Mouse (Mus musculus): ENCODE results near the gene Ddah1.

Gene Ddah1

DNA sequence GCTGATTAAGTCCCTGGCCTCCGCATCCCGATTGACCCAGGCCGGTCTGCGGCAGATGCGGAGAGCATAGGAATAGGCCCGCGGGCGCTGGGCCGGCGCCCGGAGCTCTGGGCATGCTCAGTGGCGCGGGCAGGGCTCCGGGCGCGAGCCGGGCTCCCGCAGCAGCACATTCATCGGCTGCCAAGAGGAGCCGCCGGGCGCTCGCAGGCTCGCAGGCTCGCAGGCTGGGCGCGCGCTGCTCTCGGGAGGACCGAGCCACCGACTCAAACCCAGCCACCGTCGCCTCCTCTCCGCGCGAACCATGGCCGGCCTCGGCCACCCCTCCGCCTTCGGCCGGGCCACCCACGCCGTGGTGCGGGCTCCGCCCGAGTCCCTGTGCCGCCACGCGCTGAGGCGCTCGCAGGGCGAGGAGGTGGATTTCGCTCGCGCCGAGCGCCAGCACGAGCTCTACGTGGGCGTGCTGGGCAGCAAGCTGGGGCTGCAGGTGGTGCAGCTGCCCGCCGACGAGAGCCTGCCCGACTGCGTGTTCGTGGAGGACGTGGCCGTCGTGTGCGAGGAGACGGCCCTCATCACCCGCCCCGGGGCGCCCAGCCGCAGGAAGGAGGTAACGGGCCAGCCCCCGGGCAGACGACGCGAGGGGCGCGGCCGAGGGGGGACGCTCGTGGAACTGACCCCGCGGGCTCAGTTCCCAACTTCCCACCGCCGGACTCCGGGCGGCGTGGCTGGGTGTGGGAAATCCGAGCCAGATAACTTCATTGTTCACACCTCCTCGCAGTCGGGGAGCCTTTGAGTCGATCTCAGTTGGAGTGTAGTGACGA lies at the start of gene Ddah1:
TSS of gene Ddah1 (plus strand) at position 115 of the 818 bp plus-strand sequence.
- DNase-seq (ENCODE audit: low spot score), result no peak

DNA sequence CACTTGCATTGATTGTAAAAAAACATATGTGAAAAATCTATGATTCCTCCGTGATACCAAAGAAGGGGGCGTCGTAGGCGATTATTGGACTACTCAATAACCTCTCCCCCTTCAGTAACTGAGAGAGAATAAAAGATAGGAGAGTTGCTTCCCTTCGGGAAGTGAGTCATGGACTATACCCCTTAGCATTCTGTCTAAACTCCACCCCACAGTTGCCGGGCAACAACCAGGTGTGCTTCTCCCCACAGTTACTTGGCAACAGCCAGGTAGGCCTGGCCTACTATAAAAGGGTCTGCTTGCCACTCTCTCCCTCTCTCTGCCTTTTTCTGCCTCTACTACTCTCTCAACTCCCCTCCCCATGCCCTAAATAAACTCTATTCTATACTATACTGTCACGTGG lies 42.6 kb upstream of the Ddah1 start:
- DNase-seq (ENCODE audit: low spot score), result no peak

DNA sequence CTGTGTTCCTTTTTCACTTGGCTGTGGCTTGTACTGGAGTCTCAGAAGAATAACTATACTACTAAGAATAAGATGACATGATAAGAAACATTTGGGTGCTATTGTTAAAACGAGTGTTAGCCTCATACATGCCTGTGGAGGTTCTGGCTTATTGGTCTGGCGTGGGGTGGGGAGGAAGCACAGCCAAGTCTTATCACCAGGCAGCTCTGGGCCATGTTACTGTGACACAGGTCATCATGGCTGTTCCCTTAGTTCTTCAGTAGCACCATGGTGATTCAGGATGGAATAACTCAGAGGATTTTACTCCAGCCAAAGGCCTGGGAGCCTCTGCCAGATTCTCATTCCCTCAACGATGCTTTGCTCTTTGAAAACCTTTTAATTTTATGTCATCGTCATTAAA lies 38.8 kb upstream of the Ddah1 start:
- no peak for DNase-seq (ENCODE audit: low spot score)

DNA sequence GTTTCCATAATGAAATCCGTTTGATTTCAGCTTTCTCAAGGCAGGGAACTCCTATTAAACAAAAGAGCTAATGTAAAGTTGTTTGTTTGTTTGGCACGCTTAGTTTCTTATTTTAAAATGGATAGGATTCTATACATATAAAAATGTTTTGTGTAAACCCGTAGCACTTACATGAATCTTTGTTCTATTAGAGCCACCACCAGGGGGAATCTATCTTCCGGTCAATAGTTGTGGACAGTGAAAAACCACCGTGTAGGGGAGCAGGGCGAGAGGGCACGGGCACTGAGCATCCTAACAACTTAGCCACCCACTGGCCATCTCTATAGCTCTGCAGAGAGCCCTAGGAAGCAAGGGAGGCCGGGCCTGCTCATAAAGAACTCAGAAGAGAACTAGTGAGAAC lies 33.4 kb upstream of the Ddah1 start:
- DNase-seq (ENCODE audit: low spot score), result no peak

DNA sequence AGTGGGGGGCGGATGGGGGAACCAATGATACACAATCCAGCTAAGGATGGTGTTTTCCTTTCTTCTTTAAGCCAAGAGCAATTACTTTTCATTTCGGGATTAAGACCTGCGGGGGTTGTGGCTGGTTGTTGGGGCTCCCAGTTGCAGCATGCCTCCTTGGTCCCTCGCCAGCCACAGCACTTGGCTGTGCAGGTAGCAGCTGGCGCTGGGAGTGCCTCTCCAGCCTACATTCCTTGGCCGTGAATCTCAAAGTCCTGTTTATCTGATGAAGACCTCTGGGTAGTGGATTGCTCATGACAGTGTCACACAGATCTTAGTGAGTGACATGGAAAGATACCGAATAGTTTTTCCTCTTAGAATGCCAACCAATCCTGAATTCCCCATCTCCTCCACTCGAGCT lies 30.1 kb upstream of the Ddah1 start:
- DNase-seq (ENCODE audit: low spot score), result no peak

DNA sequence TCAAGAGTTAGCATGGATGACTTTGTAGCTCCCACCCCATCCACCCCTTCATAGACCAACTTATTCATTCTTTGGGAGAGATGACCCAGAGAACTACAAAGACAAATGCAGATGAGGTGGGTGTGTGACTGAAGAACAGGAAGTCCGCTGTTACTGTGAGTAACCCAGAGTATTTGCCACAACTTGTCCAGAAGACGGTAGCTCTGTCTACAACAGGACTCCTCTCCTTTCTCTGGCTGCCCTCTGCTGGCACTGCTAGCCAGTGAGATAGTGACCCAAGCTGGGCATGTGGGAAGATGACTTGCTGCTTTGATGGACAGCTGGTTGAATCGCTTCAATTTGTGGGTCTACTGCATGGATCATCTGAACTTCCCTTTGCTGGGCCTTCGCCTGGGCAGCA lies 28.9 kb upstream of the Ddah1 start:
- DNase-seq (ENCODE audit: low spot score), result no peak

DNA sequence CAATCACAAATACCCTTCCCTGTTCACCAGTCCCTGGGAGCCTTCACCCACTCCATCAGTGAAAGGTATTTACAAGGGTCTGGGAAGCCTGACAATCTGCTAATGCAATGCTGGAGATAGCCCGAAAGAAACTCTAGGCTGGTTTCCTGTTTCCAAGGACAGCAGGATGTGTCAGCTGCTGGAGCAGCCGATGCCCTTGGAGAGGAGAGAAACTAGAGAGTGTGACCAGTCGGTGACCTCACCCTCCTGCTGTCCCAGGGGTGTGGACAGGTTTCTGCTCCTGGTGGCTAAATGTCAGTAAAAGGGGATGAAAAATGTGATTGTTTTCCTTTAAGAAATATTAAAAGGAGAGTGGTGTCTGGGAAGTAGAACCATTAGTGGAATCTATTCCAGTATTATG lies 28.4 kb upstream of the Ddah1 start:
- DNase-seq (ENCODE audit: low spot score), result no peak

DNA sequence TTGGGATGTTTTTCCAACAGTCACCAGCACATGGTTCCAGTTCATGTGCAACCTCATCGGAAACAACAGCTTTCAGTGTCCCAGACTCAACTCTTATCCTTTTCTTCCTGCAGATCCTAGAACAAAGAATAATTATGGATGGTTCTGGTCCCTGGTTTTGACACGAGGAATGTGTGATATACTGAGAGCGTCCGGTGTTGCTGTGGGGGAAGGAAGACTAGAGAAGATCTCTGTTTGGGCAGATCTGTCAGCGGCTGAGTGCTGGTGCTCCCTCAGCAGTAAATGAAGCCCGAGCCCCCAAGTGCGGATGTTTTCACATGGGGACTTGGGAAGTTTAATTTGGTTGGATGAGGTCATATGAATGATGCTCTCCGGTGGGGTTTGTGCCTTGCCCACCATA lies 23.6 kb upstream of the Ddah1 start:
- DNase-seq (ENCODE audit: low spot score), result no peak

DNA sequence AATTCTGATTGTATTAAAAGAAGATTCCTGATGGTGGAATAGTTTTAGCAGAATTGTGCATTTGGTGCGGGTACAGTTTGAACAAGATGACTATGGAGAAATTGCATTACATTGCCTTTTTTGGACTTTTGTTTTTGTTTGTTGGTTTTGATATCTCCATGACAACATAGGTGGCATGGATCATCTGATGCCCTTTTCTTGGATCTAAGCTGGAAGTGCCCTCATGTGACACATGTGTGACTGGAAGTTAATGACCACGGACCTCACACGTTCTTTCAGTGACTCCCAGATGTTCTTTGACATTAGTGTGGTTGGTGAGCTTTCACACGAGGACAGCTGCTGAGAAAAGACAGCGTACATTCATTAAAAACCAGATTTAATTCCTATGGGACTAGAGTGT lies 21.9 kb upstream of the Ddah1 start:
- no peak for DNase-seq (ENCODE audit: low spot score)

DNA sequence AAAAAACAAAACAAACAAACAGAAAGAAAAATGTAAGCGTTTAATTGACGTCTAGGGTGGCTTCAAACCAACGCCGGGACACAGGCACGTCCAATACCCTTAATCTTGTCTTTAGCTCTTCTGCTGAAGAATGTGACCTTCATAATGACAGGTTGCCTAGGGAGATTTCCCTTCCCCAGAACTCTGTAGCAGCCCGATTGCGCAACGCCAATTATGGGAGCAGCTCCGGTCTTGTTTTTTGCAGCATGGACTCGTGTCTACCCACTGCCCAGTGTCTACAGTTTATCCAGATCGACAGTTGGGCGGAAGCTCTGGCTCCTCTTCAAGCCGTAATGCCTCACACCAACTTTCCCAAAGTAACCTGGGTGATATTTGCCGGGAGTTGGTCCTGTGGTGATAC lies 19.8 kb upstream of the Ddah1 start:
- DNase-seq (ENCODE audit: low spot score), result no peak

DNA sequence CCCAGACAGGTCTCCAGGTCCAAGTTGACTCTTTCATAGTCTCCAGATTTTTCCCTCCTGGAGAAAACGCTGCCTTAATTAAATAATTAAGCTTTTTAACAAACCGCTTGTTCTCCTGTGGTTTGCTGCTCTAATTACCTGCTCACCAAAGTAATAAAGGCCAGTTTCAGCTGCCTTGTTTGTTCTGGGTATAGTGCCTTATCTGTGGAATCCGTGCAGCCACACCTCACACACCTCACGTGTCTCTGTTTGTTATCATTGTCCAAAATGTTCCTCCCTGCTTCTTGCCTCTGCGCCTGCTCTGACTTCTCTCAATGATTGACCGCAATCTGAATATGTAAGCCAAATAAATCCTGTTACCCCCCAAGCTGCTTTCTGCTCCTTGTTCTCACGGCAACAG lies 18.6 kb upstream of the Ddah1 start:
- no peak for DNase-seq (ENCODE audit: low spot score)

DNA sequence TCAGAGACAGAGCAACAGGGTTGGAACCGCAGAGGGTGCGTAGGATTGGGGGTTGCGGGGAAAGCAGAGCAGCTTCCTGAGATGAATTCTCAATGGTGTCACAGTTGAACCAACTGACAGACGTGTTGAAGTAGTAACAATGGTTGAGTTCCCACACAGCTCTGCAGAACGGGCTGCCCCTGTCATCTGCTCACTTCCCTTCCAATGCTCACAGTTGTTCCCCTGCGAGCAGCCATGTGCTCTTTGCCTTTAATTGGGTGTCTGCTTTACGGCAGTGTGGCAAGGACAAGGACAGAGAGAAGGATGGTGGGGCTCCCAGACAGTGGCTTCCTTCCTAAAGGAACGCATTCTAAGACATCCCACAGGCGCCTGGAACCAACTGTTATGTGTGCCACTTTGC lies 15.4 kb upstream of the Ddah1 start:
- DNase-seq (ENCODE audit: low spot score), result no peak

DNA sequence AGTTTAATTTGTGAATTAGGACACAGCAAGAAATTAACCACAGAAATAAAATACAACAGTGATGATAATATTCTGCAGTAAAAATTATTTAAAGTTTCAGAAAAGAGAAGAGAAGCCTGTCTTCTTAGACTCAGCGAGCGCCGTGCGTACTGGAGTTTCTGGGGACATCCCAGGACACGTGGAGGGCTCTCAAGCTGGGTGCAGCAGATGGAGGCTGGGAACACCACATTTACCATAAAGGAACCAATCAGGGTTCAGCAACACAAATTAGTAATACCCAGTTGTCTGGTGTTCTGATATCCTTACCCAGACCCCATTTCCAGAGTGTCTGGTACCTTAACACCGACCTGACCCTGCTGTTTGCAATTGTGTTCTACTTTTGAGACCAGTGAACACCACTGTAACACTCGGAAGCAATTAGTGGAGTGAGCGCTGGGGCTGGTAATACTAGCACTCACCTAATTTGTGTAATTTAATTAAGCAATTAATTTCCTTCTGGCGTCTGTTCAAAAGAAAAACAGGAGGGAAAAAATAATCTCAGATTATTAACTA lies 14.9 kb upstream of the Ddah1 start:
- DNase-seq (ENCODE audit: low spot score), result no peak

DNA sequence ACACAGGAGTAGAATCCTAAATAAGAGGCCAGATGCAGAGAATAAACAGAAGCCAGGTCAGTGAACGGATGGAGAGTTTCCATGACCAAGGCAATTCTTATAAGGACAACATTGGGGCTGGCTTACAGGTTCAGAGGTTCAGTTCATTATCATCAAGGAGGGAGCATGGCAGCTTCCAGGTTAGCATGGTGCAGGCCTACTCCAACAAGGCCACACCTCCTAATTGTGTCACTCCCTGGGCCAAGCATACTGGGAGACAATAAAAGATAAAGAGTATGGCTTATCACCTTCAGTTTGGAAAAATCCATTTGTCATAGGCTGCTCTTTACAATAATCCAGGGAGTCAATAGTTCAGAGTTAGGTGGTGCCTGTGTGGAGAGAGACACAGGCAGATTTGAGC lies 9.8 kb upstream of the Ddah1 start:
- no peak for DNase-seq (ENCODE audit: low spot score)

DNA sequence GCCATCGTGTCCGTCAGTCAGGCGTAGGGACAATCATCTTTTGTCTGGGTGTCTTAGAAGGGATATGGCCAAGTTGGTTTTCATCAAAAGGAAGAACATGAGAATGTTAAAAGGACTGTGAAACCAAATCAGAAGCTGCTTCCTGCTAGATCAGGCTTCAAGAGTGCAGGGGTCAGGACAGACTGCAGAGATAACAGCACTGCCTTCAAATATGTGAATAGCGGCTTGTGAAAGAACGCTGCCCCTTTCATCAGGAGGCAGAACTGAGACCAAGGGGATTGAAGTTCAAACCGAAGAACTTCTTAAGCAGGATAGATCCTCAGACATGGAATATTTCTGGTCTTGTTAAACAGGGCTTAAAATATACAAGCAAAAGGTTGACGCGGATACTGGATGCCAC lies 2.0 kb upstream of the Ddah1 start:
- DNase-seq (ENCODE audit: low spot score), result no peak

DNA sequence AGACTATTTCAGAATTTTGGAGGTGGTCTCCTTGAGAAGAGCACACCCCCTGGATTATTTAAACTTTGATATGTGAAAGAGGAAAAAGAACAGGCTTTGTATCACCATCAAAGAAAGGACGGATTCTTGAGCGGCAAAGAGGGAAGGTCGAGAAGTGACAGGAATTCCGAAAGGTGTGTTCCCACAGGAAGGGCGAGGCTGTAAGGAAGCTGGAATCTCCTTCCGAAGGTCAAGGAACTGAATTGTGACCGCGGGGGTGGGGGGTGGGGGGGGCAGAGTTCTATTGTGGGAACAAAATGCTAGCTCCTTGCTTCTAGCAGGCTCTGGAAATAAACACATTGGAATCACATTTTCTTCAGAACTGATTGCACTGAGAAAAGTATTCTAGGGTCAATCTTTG lies 1.3 kb upstream of the Ddah1 start:
- no peak for DNase-seq (ENCODE audit: low spot score)

DNA sequence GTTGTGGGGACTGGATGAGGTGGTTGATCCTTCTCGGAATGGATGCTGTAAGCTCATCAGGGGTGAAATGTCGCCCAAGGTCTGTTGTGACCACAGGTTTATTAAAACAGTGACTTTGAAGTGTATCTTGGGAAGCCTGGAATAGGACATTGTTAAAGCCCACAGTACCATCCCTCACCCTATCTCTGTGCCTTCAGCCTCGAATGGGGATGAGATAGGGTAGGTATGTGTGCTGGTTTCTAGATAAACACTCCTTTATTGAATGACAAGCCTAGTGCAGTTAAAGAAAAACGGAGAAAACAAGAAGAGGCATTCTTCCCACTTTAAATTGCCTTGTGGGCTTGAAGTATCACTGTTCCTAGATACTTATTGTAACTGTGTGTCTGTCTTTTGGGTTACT lies 631 bp upstream of the Ddah1 start:
- no peak for DNase-seq (ENCODE audit: low spot score)

DNA sequence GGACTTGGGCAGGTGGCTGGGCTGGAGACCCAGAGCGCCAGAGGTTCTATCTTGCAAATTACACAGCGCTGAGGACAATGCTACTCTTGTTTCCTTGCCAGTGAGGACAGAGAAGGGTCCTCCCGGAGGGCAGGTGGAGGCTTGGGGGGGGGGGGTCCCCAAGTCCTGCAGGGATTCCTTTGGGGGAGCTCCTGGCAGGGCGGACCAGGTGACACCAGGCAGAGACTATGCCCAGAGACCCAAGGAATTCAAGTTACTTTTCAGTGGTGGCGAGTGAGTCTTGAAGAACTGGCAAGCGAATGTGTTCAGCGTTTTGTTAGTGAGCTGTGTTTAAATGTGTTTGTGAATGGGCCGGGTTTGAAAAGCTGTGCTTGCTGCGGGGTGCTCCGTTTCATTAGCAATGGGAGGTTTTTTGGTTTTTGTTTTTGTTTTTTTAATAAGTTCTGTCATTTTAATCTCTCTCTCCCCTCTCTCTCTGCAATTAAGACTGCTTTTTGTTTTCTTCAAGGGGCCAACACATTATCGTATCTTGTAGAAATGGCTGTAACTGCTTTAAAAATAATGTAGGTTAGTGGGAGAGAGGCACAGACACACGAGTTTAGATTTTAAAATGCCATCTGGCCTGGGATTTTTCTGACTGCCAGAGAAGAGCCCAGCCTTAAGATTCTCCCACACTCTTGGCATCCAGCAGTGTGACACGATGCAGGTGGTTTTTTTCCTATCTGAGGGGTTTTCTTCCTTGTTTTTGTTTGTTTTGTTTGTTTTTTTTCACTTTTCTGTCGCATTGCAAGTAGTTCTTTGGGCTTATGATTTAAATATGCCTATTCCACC lies 1.1 kb downstream of the Ddah1 start:
- DNase-seq (ENCODE audit: low spot score), result no peak

DNA sequence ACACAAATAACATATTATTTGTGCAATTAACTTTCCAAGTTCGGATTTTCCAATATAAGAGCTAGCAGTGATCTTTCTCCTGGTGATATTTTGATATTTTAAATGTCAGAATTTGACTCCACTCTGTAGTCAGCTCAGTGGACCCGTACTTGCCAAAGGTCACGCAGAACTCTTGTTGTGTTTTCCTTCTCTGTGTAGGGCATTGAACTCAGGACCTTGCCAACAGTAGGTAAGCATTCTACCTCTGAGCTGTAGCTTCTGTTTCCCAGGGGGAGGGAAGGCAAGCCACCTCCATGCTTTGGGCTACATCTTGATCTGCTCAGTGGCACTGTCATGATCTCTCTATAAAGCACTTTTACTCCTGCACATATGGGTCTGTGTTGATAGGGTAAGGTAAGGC lies 2.1 kb downstream of the Ddah1 start:
- DNase-seq (ENCODE audit: low spot score), result no peak

DNA sequence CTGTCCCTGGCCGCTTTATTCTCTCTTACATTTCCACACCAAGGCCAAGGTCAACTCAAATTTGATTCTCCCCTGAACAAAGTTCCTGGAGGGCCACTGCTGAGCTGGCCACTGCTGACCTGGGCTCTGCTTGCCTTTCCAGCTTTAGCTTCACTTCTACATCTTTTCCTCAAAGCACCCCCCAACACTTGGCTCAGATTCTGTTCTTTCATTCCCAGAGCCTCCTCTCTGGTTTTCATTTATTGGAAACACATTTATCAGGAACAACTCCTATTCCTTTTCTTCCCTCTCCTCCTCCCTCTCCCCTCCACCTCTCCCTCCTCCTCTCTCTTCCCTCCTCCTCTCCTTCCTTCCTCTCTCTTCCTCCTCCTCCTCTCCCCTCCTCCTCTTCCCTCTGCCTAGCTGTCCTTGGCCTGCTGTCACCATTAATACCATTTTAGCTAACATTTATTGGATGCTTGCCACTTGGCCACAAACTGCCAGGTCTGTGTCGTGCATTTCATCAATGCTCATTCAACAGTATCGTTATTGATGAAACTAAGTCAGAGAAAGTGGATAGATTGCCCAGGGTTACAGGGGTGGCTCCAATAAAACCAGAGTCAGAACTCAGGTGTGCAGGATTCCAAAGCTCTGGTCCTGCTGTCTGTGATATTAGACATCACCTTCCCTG lies 3.2 kb downstream of the Ddah1 start:
- no peak for DNase-seq (ENCODE audit: low spot score)

DNA sequence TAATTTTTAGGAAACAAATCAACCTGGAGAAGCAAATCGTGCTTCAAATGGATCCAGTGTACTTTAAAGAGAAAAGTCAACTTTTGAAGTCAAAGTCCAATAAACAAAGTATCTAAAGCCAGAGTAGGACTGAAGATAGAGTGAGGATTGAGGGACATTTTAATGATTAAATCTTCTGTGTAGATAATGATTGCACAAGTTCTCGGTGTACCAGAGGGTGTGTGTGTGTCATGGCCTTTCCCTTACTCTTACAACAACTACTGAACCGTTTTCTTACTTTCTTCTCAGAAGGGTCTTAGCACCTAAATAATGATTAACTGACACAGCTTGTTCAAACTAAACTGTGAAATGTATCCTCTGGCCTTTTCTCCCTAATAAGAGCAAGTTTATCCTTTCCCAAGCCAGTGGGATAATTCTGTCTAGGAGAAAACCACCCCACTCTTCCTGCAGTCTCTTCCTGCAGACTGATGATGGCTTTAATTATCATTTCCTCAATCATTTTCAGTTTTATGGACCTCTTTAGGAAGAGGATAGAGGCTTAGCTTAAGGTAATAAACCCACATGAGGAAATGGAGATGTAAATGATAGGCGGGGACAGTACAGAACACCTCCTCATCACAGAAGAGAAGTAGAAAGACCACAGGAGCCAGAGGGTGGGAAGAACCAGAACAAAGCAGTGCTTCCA lies 4.6 kb downstream of the Ddah1 start:
- DNase-seq (ENCODE audit: low spot score), result no peak

DNA sequence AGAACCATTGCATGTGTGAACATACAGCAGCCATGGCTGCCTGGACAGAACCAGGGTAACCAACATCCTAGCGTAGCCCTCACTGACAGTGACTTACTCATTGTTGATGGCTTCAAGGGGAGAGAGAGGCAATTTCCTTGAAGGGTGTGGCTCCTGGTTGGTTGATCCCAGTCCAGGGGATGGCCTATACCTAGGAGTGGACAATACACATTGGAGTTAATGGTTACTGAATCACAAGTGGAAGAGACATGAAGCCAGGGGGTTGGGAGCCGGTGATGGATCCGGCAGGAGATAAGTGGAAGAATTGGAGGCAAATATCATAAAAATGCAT lies 5.1 kb downstream of the Ddah1 start:
- DNase-seq (ENCODE audit: low spot score), result no peak

Data from T-cell, adult 2 months (primary cell).